Mouse (Mus musculus) midbrain, postnatal 0 days (tissue): ENCODE data around the gene Zfp385b. TPM values are rescaled to one million over a fixed set of nuclear protein-coding genes. Genes with fewer than 3 reads are reported as not detected.
A peak's percentile ranks its signal among the peaks of the same experiment; 100 is the strongest.

Source experiments
- ATAC-seq: fragments of 200-750 bp; cut with Nextera tagmentation; 2 replicates; pipeline ENCODE4 v1.8.0; 2017; ENCODE audit warnings: moderate number of reproducible peaks, mild to moderate bottlenecking, moderate TSS enrichment, moderate library complexity; ENCODE audit not compliant: low FRiP score
- DNase-seq: peaks from one replicate; pipeline ENCODE4 v3.0.0-alpha.2; 2015; ENCODE audit warnings: low spot score
- H3K27ac ChIP-seq: fragments of 300-500 bp; sonication (generic); 2 replicates; pipeline ENCODE4 v1.5.1; 2014; ENCODE audit warnings: low read depth, mild to moderate bottlenecking, low read length, mixed read lengths
- H3K27me3 ChIP-seq: fragments of 300-500 bp; sonication (generic); 2 replicates; pipeline ENCODE4 v1.6.1; 2014; ENCODE audit warnings: low read length, control low read depth, mixed read lengths; ENCODE audit not compliant: insufficient read depth
- H3K36me3 ChIP-seq: fragments of 300-500 bp; sonication (generic); 2 replicates; pipeline ENCODE4 v1.6.1; 2014; ENCODE audit warnings: low read length, control low read depth, mixed read lengths; ENCODE audit not compliant: insufficient read depth
- H3K4me1 ChIP-seq: fragments of 300-500 bp; sonication (generic); 2 replicates; pipeline ENCODE4 v1.6.1; 2014; ENCODE audit warnings: mild to moderate bottlenecking, control low read depth, antibody characterized with exemption, low read length, mixed read lengths; ENCODE audit not compliant: insufficient read depth
- H3K4me2 ChIP-seq: fragments of 300-500 bp; sonication (generic); 2 replicates; pipeline ENCODE4 v1.6.1; 2014; ENCODE audit warnings: low read depth, mild to moderate bottlenecking, low read length, mixed read lengths; ENCODE audit not compliant: poor library complexity, severe bottlenecking
- H3K4me3 ChIP-seq: fragments of 300-500 bp; sonication (generic); 2 replicates; pipeline ENCODE4 v1.5.1; 2014; ENCODE audit warnings: low read depth, mild to moderate bottlenecking, low read length, moderate library complexity
- H3K9ac ChIP-seq: fragments of 300-500 bp; sonication (generic); replicated peaks from 2 replicates; pipeline ENCODE4 v1.6.1; 2014; ENCODE audit warnings: mild to moderate bottlenecking, low read length, moderate library complexity, mixed read lengths; ENCODE audit not compliant: poor library complexity, severe bottlenecking
- H3K9me3 ChIP-seq: fragments of 300-500 bp; sonication (generic); 2 replicates; pipeline ENCODE4 v1.6.1; 2016; ENCODE audit warnings: low read length, control low read depth
- CTCF ChIP-seq: IDR thresholded peaks from 2 replicates; pipeline ENCODE4 v1.5.1; 2016; ENCODE audit warnings: antibody characterized with exemption, mild to moderate bottlenecking
- WGBS: fragments of 180-500 bp; shearing (Covaris S2); extraction: QIAGEN DNeasy Blood & Tissue Kit; methylation state at CpG from one replicate; pipeline ENCODE4 v1.1.7; 2014; 5-methylcytosine and 5-hydroxymethylcytosine counted together
- polyA plus RNA-seq: library from polyadenylated mRNA; unstranded; fragments of >200 nt; fragmentation: Nextera tagmentation; extraction: Ambion mirVana; gene quantifications from 2 replicates; pipeline ENCODE4 v1.2.1, GENCODE M21; 2015
- total RNA-seq: library from RNA; depleted of rRNA; stranded (reverse); fragments of >200 nt; gene quantifications from 2 replicates; pipeline ENCODE4 v1.2.3, GENCODE M21; 2014

Gene Zfp385b
- total and polyA plus RNA-seq, 2 experiments from 2014 or later: 11.8 to 16.6 TPM

DNA sequence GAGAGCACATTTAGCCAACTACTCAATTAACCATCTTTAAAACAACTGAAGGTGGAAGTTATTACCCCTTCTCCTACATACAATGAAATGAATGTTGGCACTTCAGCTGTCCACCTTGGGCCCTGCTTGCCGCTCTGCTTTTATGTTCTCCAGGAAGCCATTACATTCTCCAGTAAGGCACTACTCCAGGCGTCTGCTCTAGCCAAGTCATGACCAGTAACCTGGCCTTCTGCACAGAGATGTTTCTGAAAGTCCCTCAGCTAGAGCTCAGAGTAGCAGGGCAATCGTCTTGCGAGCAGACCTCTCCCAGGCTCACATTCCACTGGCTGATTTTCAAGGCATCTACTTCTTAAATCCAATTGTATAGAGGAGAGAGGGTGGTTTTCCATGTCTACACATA is 18.0 kb downstream of the Zfp385b start:
- Histone ChIP-seq H3K4me3 (no peak overlapping the region), H3K9ac (no peak overlapping the region), H3K27me3 (no peaks in the 10 kb centered on the region), H3K4me1 (no peaks in the 10 kb centered on the region), H3K27ac (no peak overlapping the region), H3K4me2 (no peak overlapping the region), H3K36me3 (no peaks in the 10 kb centered on the region), H3K9me3 (no peaks in the 10 kb centered on the region)
- 94% methylated on average over 4 of the region's 4 CpGs for WGBS
- no peak for TF ChIP-seq CTCF
- ATAC-seq (no peak), DNase-seq (no peak)

DNA sequence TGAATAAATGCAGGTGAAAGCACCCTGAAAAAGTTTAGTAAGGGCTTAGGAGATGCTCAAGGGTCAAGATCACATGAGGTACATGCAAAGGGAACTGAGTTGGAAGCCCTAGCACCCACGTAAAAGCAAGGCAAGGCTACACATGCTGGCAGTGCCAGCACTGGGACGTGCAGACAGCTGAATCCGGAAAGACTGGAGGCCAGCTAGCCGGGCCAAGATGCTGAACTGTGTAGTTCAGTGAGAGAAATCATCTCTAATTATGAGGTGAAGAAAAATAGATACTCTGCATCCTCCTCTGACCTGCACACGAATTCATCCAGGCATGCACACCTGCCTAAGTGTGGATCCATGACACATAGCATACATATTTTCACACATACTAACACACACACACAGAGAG is 18.4 kb downstream of the Zfp385b start:
- Histone ChIP-seq H3K9me3 (no peaks in the 10 kb centered on the region), H3K9ac (no peak overlapping the region), H3K4me1 (no peaks in the 10 kb centered on the region), H3K27ac (no peak overlapping the region), H3K4me2 (no peak overlapping the region), H3K4me3 (no peak overlapping the region), H3K36me3 (no peaks in the 10 kb centered on the region), H3K27me3 (no peaks in the 10 kb centered on the region)
- TF ChIP-seq CTCF: no peak
- WGBS: 88% methylated on average over 5 of the region's 5 CpGs
- ATAC-seq: no peak
- DNase-seq: no peak

GRCm38 (mm10) chr2:77797233-77797632 is 22.2 kb downstream of the Zfp385b start:
- peak; percentile 60 for DNase-seq

DNA sequence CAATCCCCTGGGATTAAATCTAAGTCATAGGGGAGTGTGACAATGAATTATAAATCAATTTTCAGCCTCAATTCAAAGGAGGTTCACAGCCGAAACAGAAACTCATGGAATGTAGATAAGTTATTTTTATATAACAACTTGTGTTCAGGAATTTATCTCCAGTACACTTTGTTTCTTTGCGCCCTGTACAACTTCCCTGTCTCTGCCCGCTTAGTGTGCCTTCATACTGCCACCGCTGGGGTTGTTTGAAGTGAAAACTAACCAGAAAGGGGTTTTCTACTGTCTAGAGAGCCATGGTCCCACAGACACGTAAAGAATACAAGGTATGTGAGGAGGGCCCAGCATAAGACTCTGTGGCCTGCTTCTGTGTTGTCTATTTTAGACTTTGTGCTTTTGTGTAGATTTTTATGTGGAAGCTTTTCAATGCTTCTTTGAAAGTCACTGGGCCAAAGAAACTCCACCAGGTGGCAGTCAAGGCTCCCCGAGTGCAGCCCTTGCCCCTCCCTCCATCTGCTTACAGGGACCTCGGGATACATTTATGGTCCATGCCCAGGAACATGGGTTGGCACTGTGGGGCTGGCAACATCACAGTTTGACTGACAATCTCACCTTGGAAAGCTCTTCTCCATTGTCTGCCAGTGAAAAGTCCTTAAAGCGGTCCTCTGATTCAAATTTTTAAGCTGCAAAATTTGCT is 23.4 kb downstream of the Zfp385b start:
- peak; percentile 63 for TF ChIP-seq CTCF
- DNase-seq (peak; percentile 55), ATAC-seq (no peak)
- Histone ChIP-seq H3K9ac (no peak overlapping the region), H3K4me1 (no peaks in the 10 kb centered on the region), H3K9me3 (no peaks in the 10 kb centered on the region), H3K4me3 (no peak overlapping the region), H3K27ac (no peak overlapping the region), H3K36me3 (no peaks in the 10 kb centered on the region), H3K4me2 (no peak overlapping the region), H3K27me3 (no peaks in the 10 kb centered on the region)
- WGBS: 66% methylated on average over 8 of the region's 8 CpGs

More at GRCm38 (mm10) chr2:77797233-77797632, 22.2 kb downstream of the Zfp385b start:
- 79% methylated on average over 5 of the region's 5 CpGs for WGBS
- Histone ChIP-seq H3K27me3 (no peaks in the 10 kb centered on the region), H3K9ac (no peak overlapping the region), H3K9me3 (no peaks in the 10 kb centered on the region), H3K27ac (no peak overlapping the region), H3K4me3 (no peak overlapping the region), H3K4me2 (no peak overlapping the region), H3K36me3 (no peaks in the 10 kb centered on the region), H3K4me1 (no peaks in the 10 kb centered on the region)
- no peak for ATAC-seq
- no peak for TF ChIP-seq CTCF

GRCm38 (mm10) chr2:77790846-77791245 is 28.6 kb downstream of the Zfp385b start:
- Histone ChIP-seq H3K4me1 (no peaks in the 10 kb centered on the region), H3K9ac (no peak overlapping the region), H3K9me3 (no peaks in the 10 kb centered on the region), H3K4me3 (no peak overlapping the region), H3K36me3 (no peaks in the 10 kb centered on the region), H3K27ac (no peak overlapping the region), H3K27me3 (no peaks in the 10 kb centered on the region), H3K4me2 (no peak overlapping the region)
- TF ChIP-seq CTCF: no peak
- DNase-seq (no peak), ATAC-seq (no peak)
- 86% methylated on average over 4 of the region's 4 CpGs for WGBS

DNA sequence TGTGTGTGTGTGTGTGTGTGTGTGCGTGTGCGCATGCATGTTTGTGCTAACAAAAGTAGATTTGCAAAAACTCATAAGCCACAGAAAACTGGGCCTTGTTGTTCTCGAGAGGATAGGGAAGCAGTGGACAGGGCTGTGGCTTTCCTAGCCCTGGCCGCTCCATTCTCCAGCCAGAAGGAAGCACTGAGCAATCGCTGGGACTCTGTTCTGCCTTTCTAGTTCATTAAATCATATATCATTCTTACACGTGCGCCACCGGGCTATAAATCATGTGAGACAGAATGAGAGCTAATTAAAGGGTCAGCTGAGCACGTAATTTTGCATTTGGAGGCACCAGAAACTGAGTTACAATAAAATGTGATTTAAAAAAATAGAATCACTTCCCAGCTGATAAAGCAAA is 29.1 kb downstream of the Zfp385b start:
- H3K36me3 ChIP-seq: no peaks in the 10 kb centered on the region
- DNase-seq: no peak

More for the DNA sequence above, 29.1 kb downstream of the Zfp385b start:
- TF ChIP-seq CTCF: no peak
- no peaks in the 10 kb centered on the region for H3K4me1 ChIP-seq
- ATAC-seq: no peak
- H3K27ac ChIP-seq: no peak overlapping the region
- WGBS: 78% methylated on average over 9 of the region's 9 CpGs
- no peak overlapping the region for H3K4me2 ChIP-seq
- no peaks in the 10 kb centered on the region for H3K27me3 ChIP-seq
- no peak overlapping the region for H3K9ac ChIP-seq
- no peak overlapping the region for H3K4me3 ChIP-seq
- H3K9me3 ChIP-seq: no peaks in the 10 kb centered on the region
